ENCODE assay signal across 8 mouse cellular contexts in genomic region chr19:59193986-59194820, GRCm38 (mm10). TPM values are rescaled to one million over a fixed set of nuclear protein-coding genes. Genes with fewer than 3 reads are reported as not detected.
A peak's percentile ranks its signal among the peaks of the same experiment; 100 is the strongest.
DNase-seq lines count a peak whose midpoint lies in the region; ATAC-seq lines count a peak whose summit lies in the region.

No protein-coding gene starts in this region.

- no peak for DNase-seq in lung, postnatal 4 days
- DNase-seq in urinary bladder, postnatal 10 days (ENCODE audit: low spot score) = no peak
- DNase-seq in layer of hippocampus, postnatal 25 days (ENCODE audit: extremely low spot score in 1 of 2, low spot score in 1 of 2) = no peak
- no peak for DNase-seq in frontal cortex, adult 2 months (ENCODE audit: extremely low spot score in 1 of 2, low spot score in 1 of 2)

- peak overlapping the region; percentile 41 for H3K4me2 ChIP-seq in lung, embryonic 16.5 days (ENCODE audit: low read depth, low read length)
- peak overlapping the region; percentile 49 for H3K4me2 ChIP-seq in embryonic facial prominence, embryonic 13.5 days
- peak overlapping the region; percentile 53 for H3K4me2 ChIP-seq in intestine, embryonic 15.5 days (replicated peaks)

- no peaks in the 10 kb centered on the region for H3K36me3 ChIP-seq in lung, embryonic 16.5 days (ENCODE audit: control insufficient read depth, insufficient read depth, low read length)
- H3K36me3 ChIP-seq in embryonic facial prominence, embryonic 13.5 days = no peaks in the 10 kb centered on the region
- no peaks in the 10 kb centered on the region for H3K36me3 ChIP-seq in intestine, embryonic 15.5 days

- H3K4me1 ChIP-seq in lung, embryonic 16.5 days (replicated peaks; ENCODE audit: control insufficient read depth, insufficient read depth, low read length) = peaks cover 6% of the 10 kb centered on the region; the same call in 1 of the 2 replicates
- H3K4me1 ChIP-seq in embryonic facial prominence, embryonic 13.5 days = 0 out of 2 replicates have a peak, but pooled peaks cover 10% of the 10 kb centered on the region
- H3K4me1 ChIP-seq in intestine, embryonic 15.5 days (replicated peaks) = peaks cover 8% of the 10 kb centered on the region

- H3K27me3 ChIP-seq in lung, embryonic 16.5 days (ENCODE audit: control insufficient read depth, insufficient read depth, low read depth, low read length) = peaks cover 77% of the 10 kb centered on the region
- H3K27me3 ChIP-seq in embryonic facial prominence, embryonic 13.5 days = peaks cover 90% of the 10 kb centered on the region
- H3K27me3 ChIP-seq in intestine, embryonic 15.5 days (replicated peaks) = peaks cover 72% of the 10 kb centered on the region

- H3K9ac ChIP-seq in lung, embryonic 16.5 days (ENCODE audit: low read length) = peak overlapping the region; percentile 24; the same call in 1 of the 2 replicates
- H3K9ac ChIP-seq in embryonic facial prominence, embryonic 13.5 days = 0 out of 2 replicates have a peak overlapping the region, but pooled peaks have one; percentile 11
- no peak overlapping the region for H3K9ac ChIP-seq in intestine, embryonic 15.5 days

- ATAC-seq in lung, embryonic 16.5 days (ENCODE audit: low read depth) = peak; percentile 34; the same call in 1 of the 2 replicates
- no peak for ATAC-seq in embryonic facial prominence, embryonic 13.5 days (ENCODE audit: insufficient number of reproducible peaks, insufficient read depth, low FRiP score, low TSS enrichment, low read depth)
- peak; percentile 15; the same call in 1 of the 2 replicates for ATAC-seq in intestine, embryonic 15.5 days
- peak; percentile 23; the same call in 1 of the 2 replicates for ATAC-seq in neutrophil, adult 5-6 weeks (ENCODE audit: extremely low read depth, insufficient number of reproducible peaks, low FRiP score, poor library complexity, severe bottlenecking)

- H3K27ac ChIP-seq in lung, embryonic 16.5 days (ENCODE audit: low read length) = no peak overlapping the region
- no peak overlapping the region for H3K27ac ChIP-seq in embryonic facial prominence, embryonic 13.5 days
- no peak overlapping the region for H3K27ac ChIP-seq in intestine, embryonic 15.5 days

- 1% methylated on average over 50 of the region's 50 CpGs for WGBS in lung, embryonic 16.5 days
- under 1% methylated on average over 50 of the region's 50 CpGs for WGBS in embryonic facial prominence, embryonic 13.5 days
- 1% methylated on average over 50 of the region's 50 CpGs for WGBS in intestine, embryonic 15.5 days

- H3K9me3 ChIP-seq in lung, embryonic 16.5 days (ENCODE audit: control insufficient read depth, low read length) = no peaks in the 10 kb centered on the region
- no peaks in the 10 kb centered on the region for H3K9me3 ChIP-seq in embryonic facial prominence, embryonic 13.5 days
- no peaks in the 10 kb centered on the region for H3K9me3 ChIP-seq in intestine, embryonic 15.5 days

- peak overlapping the region; percentile 35 for H3K4me3 ChIP-seq in lung, embryonic 16.5 days (ENCODE audit: low read length)
- H3K4me3 ChIP-seq in embryonic facial prominence, embryonic 13.5 days = peak overlapping the region; percentile 29
- peak overlapping the region; percentile 16; the same call in 1 of the 2 replicates for H3K4me3 ChIP-seq in intestine, embryonic 15.5 days (replicated peaks)

RNA-seq across cellular contexts. Expression of gene Vax1, which starts 24.3 kb away (rescaled TPM):
- not detected in 2 replicates for polyA plus RNA-seq in lung, embryonic 16.5 days (2015; fragmentation: Nextera tagmentation; extraction: Ambion mirVana)
- not detected in 2 replicates for polyA plus RNA-seq in embryonic facial prominence, embryonic 13.5 days (2015; fragmentation: Nextera tagmentation; extraction: Ambion mirVana)
- polyA plus RNA-seq in intestine, embryonic 15.5 days (2015; fragmentation: Nextera tagmentation; extraction: Ambion mirVana) = not detected in 2 replicates
- not detected in 2 replicates for total RNA-seq in neutrophil, adult 5-6 weeks (2017)
- total RNA-seq in layer of hippocampus, postnatal 25 days (2021) = 1 to 10 TPM in 1 of 2 experiments, under 1 TPM in 1; 0.85 to 1.3 TPM
- 2.8 and 2.9 TPM in 2 replicates for polyA plus RNA-seq in frontal cortex, adult 2 months (2012; rRNA removed)

RNA-seq across cellular contexts. Expression of gene Kcnk18, which starts 24.8 kb away (rescaled TPM):
- polyA plus RNA-seq in lung, embryonic 16.5 days (2015; fragmentation: Nextera tagmentation; extraction: Ambion mirVana) = not detected in 2 replicates
- not detected in 2 replicates for polyA plus RNA-seq in embryonic facial prominence, embryonic 13.5 days (2015; fragmentation: Nextera tagmentation; extraction: Ambion mirVana)
- not detected in 2 replicates for polyA plus RNA-seq in intestine, embryonic 15.5 days (2015; fragmentation: Nextera tagmentation; extraction: Ambion mirVana)
- not detected in 2 replicates for total RNA-seq in neutrophil, adult 5-6 weeks (2017)
- total RNA-seq in layer of hippocampus, postnatal 25 days (2021) = not detected
- polyA plus RNA-seq in frontal cortex, adult 2 months (2012; rRNA removed) = not detected in 2 replicates
